Mouse (Mus musculus) stomach, embryonic 16.5 days (tissue): ENCODE data around the gene Dennd4b. TPM values are rescaled to one million over a fixed set of nuclear protein-coding genes. Genes with fewer than 3 reads are reported as not detected.

ENCODE experiments used
- ATAC-seq: fragments of 200-750 bp; cut with Nextera tagmentation; 2 replicates; pipeline ENCODE4 v1.8.0; 2017; ENCODE audit warnings: moderate number of reproducible peaks, moderate TSS enrichment; ENCODE audit not compliant: insufficient read depth, low FRiP score
- H3K27ac ChIP-seq: fragments of 300-500 bp; sonication (generic); 2 replicates; pipeline ENCODE4 v1.5.1; 2014; ENCODE audit warnings: low read length
- H3K27me3 ChIP-seq: fragments of 300-500 bp; sonication (generic); 2 replicates; pipeline ENCODE4 v1.6.1; 2014; ENCODE audit warnings: low read length, control low read depth, mixed read lengths; ENCODE audit not compliant: control insufficient read depth, insufficient read depth
- H3K36me3 ChIP-seq: fragments of 300-500 bp; sonication (generic); 2 replicates; pipeline ENCODE4 v1.6.1; 2014; ENCODE audit warnings: low read length; ENCODE audit not compliant: control insufficient read depth, insufficient read depth
- H3K4me1 ChIP-seq: fragments of 300-500 bp; sonication (generic); 2 replicates; pipeline ENCODE4 v1.6.1; 2014; ENCODE audit warnings: low read length, control low read depth, mixed read lengths; ENCODE audit not compliant: control insufficient read depth, insufficient read depth
- H3K4me2 ChIP-seq: fragments of 300-500 bp; sonication (generic); 2 replicates; pipeline ENCODE4 v1.6.1; 2014; ENCODE audit warnings: low read depth, low read length, mixed read lengths
- H3K4me3 ChIP-seq: fragments of 300-500 bp; sonication (generic); replicated peaks from 2 replicates; pipeline ENCODE4 v1.5.1; 2014; ENCODE audit warnings: mild to moderate bottlenecking, low read length
- H3K9ac ChIP-seq: fragments of 300-500 bp; sonication (generic); 2 replicates; pipeline ENCODE4 v1.6.1; 2014; ENCODE audit warnings: low read length
- H3K9me3 ChIP-seq: fragments of 300-500 bp; sonication (generic); replicated peaks from 2 replicates; pipeline ENCODE4 v1.6.1; 2016; ENCODE audit warnings: low read length, control low read depth; ENCODE audit not compliant: control insufficient read depth
- WGBS: fragments of 180-500 bp; shearing (Covaris S2); extraction: QIAGEN DNeasy Blood & Tissue Kit; methylation state at CpG from one replicate; pipeline ENCODE4 v1.1.7; 2014; 5-methylcytosine and 5-hydroxymethylcytosine counted together
- polyA plus RNA-seq: library from polyadenylated mRNA; unstranded; fragments of >200 nt; fragmentation: Nextera tagmentation; extraction: Ambion mirVana; gene quantifications from 2 replicates; pipeline ENCODE4 v1.2.1, GENCODE M21; 2015

The Dennd4b gene
- polyA plus RNA-seq, 1 experiment from 2014 or later, result 4.3 TPM

DNA sequence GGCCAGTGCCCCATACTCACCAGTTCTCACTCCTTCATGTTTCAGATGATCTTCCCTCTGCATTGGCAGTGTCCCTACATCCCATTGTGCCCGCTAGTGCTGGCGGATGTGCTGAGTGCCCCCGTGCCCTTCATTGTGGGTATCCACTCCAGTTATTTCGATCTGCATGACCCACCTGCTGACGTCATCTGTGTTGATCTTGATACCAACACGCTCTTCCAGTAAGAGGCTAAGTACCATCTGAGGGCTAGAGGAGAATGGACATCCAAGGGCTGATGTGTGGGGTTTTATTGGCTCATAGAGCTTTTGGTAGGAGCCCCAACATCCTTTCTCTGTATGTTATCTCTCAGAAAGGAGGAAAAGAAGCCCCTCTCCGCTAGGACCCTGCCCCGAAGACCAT is 5.8 kb downstream of the Dennd4b start:
- Histone ChIP-seq H3K9ac (no peak overlapping the region), H3K4me1 (peaks cover 7% of the 10 kb centered on the region), H3K4me2 (no peak overlapping the region), H3K27me3 (no peaks in the 10 kb centered on the region), H3K4me3 (no peak overlapping the region), H3K27ac (no peak overlapping the region), H3K36me3 (peaks cover 6% of the 10 kb centered on the region), H3K9me3 (no peaks in the 10 kb centered on the region)
- 92% methylated on average over 8 of the region's 8 CpGs for WGBS
- no peak for ATAC-seq

GRCm38 (mm10) chr3:90272170-90272569 is 7.2 kb downstream of the Dennd4b start:
- Histone ChIP-seq H3K27ac (no peak overlapping the region), H3K4me3 (no peak overlapping the region), H3K4me2 (no peak overlapping the region), H3K9me3 (no peaks in the 10 kb centered on the region), H3K4me1 (no peaks in the 10 kb centered on the region), H3K36me3 (peaks cover 6% of the 10 kb centered on the region), H3K27me3 (no peaks in the 10 kb centered on the region), H3K9ac (no peak overlapping the region)
- 69% methylated on average over 9 of the region's 9 CpGs for WGBS
- no peak for ATAC-seq

DNA sequence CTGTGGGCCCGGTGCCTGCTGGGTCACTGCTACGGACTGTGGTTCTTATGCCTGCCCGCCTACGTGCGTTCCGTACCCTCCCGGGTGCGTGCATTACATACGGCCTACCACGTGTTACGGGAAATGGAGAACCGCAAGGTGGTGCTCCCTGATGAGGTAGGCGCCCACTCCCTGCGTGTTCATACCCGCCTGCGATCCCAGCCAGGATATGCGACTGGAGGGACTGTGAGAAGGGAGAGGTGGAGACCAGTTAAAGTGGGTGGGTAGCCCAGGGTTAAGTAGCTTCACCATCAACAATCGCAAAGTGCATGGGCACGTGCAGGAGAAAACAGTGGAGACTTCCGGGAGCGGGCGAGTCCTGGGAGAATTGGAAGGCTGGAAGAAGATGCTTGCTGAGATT is 8.9 kb downstream of the Dennd4b start:
- no peak overlapping the region for H3K27ac ChIP-seq
- no peak overlapping the region for H3K4me3 ChIP-seq
- H3K9ac ChIP-seq, result no peak overlapping the region
- no peak overlapping the region for H3K4me2 ChIP-seq
- H3K36me3 ChIP-seq, result peaks cover 11% of the 10 kb centered on the region
- WGBS, result 90% methylated on average over 22 of the region's 22 CpGs
- H3K4me1 ChIP-seq, result no peaks in the 10 kb centered on the region
- no peaks in the 10 kb centered on the region for H3K27me3 ChIP-seq
- ATAC-seq, result no peak
- H3K9me3 ChIP-seq, result no peaks in the 10 kb centered on the region

DNA sequence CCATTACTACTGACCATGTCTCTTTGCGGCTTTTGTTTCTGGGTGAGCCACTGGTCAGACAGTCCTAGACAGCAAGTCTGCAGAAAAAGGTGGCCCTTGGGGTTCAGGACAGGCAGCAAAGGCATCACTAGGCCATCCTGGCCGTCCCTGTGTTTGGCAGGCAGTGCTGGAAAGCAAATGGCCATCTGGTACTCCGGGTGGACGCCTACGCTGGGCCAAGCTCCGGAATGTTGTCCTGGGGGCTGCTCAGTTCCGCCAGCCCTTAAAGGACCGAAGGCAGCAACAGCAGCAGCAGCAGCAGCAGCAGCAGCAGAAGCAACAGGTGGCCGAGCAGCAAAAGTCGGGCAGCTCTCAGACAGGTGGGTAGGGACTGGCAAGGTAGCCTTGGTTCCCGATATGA is 10.3 kb downstream of the Dennd4b start:
- ATAC-seq, result no peak
- no peaks in the 10 kb centered on the region for H3K9me3 ChIP-seq
- H3K27ac ChIP-seq, result no peak overlapping the region
- H3K4me1 ChIP-seq, result no peaks in the 10 kb centered on the region
- no peak overlapping the region for H3K4me2 ChIP-seq
- no peaks in the 10 kb centered on the region for H3K27me3 ChIP-seq
- H3K36me3 ChIP-seq, result peaks cover 19% of the 10 kb centered on the region
- 90% methylated on average over 11 of the region's 11 CpGs for WGBS
- no peak overlapping the region for H3K4me3 ChIP-seq
- H3K9ac ChIP-seq, result no peak overlapping the region

- Histone ChIP-seq H3K4me2 (no peak overlapping the region), H3K4me3 (no peak overlapping the region), H3K4me1 (no peaks in the 10 kb centered on the region), H3K27ac (no peak overlapping the region), H3K36me3 (peaks cover 19% of the 10 kb centered on the region), H3K27me3 (no peaks in the 10 kb centered on the region), H3K9me3 (no peaks in the 10 kb centered on the region), H3K9ac (peak overlapping the region; percentile 5; the same call in 1 of the 2 replicates)
- no peak for ATAC-seq
- WGBS, result 42% methylated on average over 16 of the region's 16 CpGs
These were observed 11.9 kb downstream of the Dennd4b start for GRCm38 (mm10) chr3:90276858-90277257.

- Histone ChIP-seq H3K4me3 (no peak overlapping the region), H3K9me3 (no peaks in the 10 kb centered on the region), H3K27me3 (no peaks in the 10 kb centered on the region), H3K9ac (no peak overlapping the region), H3K4me1 (no peaks in the 10 kb centered on the region), H3K36me3 (peaks cover 13% of the 10 kb centered on the region), H3K27ac (no peak overlapping the region), H3K4me2 (no peak overlapping the region)
- 88% methylated on average over 9 of the region's 9 CpGs for WGBS
- no peak for ATAC-seq
These were observed 12.8 kb downstream of the Dennd4b start for GRCm38 (mm10) chr3:90277793-90278192.

DNA sequence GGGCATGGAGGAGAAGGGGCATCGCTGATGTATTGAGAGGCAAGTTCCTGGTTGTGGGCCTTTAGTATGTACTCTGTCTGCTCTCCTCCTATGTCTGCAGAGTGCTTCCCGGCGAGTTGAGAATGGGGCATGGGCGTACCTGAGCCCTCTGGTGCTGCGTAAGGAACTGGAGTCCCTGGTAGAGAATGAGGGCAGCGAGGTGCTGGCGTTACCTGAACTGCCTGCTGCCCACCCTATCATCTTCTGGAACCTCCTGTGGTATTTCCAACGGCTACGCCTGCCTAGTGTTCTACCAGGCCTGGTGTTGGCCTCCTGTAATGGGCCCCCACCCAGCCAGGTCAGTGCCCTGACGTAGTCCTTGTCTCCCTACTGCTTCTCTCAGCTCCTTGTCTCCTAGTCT is 13.2 kb downstream of the Dennd4b start:
- Histone ChIP-seq H3K4me2 (no peak overlapping the region), H3K27ac (no peak overlapping the region), H3K36me3 (peaks cover 13% of the 10 kb centered on the region), H3K4me1 (no peaks in the 10 kb centered on the region), H3K4me3 (no peak overlapping the region), H3K9ac (no peak overlapping the region), H3K9me3 (no peaks in the 10 kb centered on the region), H3K27me3 (no peaks in the 10 kb centered on the region)
- ATAC-seq, result no peak
- WGBS, result 93% methylated on average over 10 of the region's 10 CpGs

GRCm38 (mm10) chr3:90279216-90279615 is 14.2 kb downstream of the Dennd4b start:
- Histone ChIP-seq H3K27me3 (no peaks in the 10 kb centered on the region), H3K36me3 (peaks cover 13% of the 10 kb centered on the region), H3K4me3 (no peak overlapping the region), H3K4me2 (no peak overlapping the region), H3K9me3 (no peaks in the 10 kb centered on the region), H3K4me1 (no peaks in the 10 kb centered on the region), H3K9ac (no peak overlapping the region), H3K27ac (no peak overlapping the region)
- WGBS, result 92% methylated on average over 9 of the region's 9 CpGs
- no peak for ATAC-seq

- H3K27ac ChIP-seq, result no peak overlapping the region
- H3K27me3 ChIP-seq, result no peaks in the 10 kb centered on the region
- no peak overlapping the region for H3K4me2 ChIP-seq
- H3K9me3 ChIP-seq, result no peaks in the 10 kb centered on the region
- peaks cover 13% of the 10 kb centered on the region for H3K36me3 ChIP-seq
- ATAC-seq, result no peak
- WGBS, result 91% methylated on average over 7 of the region's 7 CpGs
- no peak overlapping the region for H3K4me3 ChIP-seq
- H3K9ac ChIP-seq, result no peak overlapping the region
- no peaks in the 10 kb centered on the region for H3K4me1 ChIP-seq
These were observed 14.8 kb downstream of the Dennd4b start for GRCm38 (mm10) chr3:90279743-90280142.

DNA sequence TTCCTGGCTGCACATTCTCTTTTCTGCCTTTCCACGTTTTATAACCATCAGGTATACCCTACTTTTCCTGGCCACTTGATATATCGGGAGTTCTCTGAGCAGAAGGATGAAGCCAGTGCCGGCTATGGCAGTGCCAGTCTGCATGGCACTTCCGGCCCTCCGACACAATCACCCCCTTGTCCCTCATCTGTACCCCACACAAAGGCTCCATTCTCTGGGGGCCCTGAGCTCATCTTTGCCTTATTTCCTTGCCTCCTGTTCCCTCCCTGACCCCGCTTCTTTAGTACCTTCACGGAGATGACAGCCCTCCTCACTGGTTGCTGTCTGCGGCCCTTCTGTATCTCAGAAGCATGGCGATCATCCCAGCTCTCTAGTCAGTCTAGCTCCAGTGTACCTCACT is 15.7 kb downstream of the Dennd4b start:
- H3K9me3 ChIP-seq, result no peaks in the 10 kb centered on the region
- no peaks in the 10 kb centered on the region for H3K4me1 ChIP-seq
- no peaks in the 10 kb centered on the region for H3K27me3 ChIP-seq
- 84% methylated on average over 9 of the region's 9 CpGs for WGBS
- H3K27ac ChIP-seq, result no peak overlapping the region
- no peak overlapping the region for H3K4me2 ChIP-seq
- no peak for ATAC-seq
- no peak overlapping the region for H3K4me3 ChIP-seq
- no peak overlapping the region for H3K9ac ChIP-seq
- peaks cover 13% of the 10 kb centered on the region for H3K36me3 ChIP-seq
